Mouse (Mus musculus) lung, postnatal 4 days (tissue): ENCODE measurements around the gene Snx20.
A peak's percentile ranks its signal among the peaks of the same experiment; 100 is the strongest.

Experiments used
- DNase-seq, 2 experiments: peaks; one replicate each; pipeline ENCODE4 v3.0.0; 2021

The Snx20 gene

GRCm38 (mm10) chr8:88604065-88605038 is 31.6 kb downstream of the Snx20 start:
- peak; percentile 82 to 90 for DNase-seq

- no peak for DNase-seq
Observed at GRCm38 (mm10) chr8:88603446-88603989, 32.4 kb downstream of the Snx20 start.

- DNase-seq, result no peak
Observed at GRCm38 (mm10) chr8:88599491-88599890, 36.4 kb downstream of the Snx20 start.

- DNase-seq, result no peak
Observed at GRCm38 (mm10) chr8:88598578-88598977, 37.4 kb downstream of the Snx20 start.

- no peak for DNase-seq
Observed at GRCm38 (mm10) chr8:88596042-88596441, 39.9 kb downstream of the Snx20 start.

GRCm38 (mm10) chr8:88593947-88594346 is 42.0 kb downstream of the Snx20 start:
- no peak for DNase-seq

GRCm38 (mm10) chr8:88590226-88590625 is 45.7 kb downstream of the Snx20 start:
- no peak for DNase-seq

- no peak for DNase-seq
Observed at GRCm38 (mm10) chr8:88588205-88588889, 47.6 kb downstream of the Snx20 start.

- DNase-seq, result no peak
Observed at GRCm38 (mm10) chr8:88583863-88584262, 52.1 kb downstream of the Snx20 start.

GRCm38 (mm10) chr8:88580785-88581184 is 55.1 kb downstream of the Snx20 start:
- no peak for DNase-seq

GRCm38 (mm10) chr8:88579668-88580330 is 56.1 kb downstream of the Snx20 start:
- peak in 1 of 2 experiments; percentile 64 for DNase-seq

GRCm38 (mm10) chr8:88579246-88579645 is 56.7 kb downstream of the Snx20 start:
- no peak for DNase-seq

- DNase-seq, result no peak
Observed at GRCm38 (mm10) chr8:88578413-88579175, 57.3 kb downstream of the Snx20 start.

GRCm38 (mm10) chr8:88577666-88578065 is 58.3 kb downstream of the Snx20 start:
- no peak for DNase-seq
